Mouse (Mus musculus) heart, embryonic 11.5 days (tissue): ENCODE measurements around the gene Ltc4s. TPM values are rescaled to one million over a fixed set of nuclear protein-coding genes. Genes with fewer than 3 reads are reported as not detected.

Source experiments
- ATAC-seq: fragments of 200-750 bp; cut with Nextera tagmentation; replicated peaks from 2 replicates; pipeline ENCODE4 v1.8.0; 2017; ENCODE audit warnings: moderate library complexity; ENCODE audit not compliant: insufficient number of reproducible peaks, low FRiP score, low TSS enrichment
- H3K27ac ChIP-seq: fragments of 300-500 bp; sonication (generic); 2 replicates; pipeline ENCODE4 v1.5.1; 2014; ENCODE audit warnings: mild to moderate bottlenecking, low read depth, low read length
- H3K27me3 ChIP-seq: fragments of 300-500 bp; sonication (generic); 2 replicates; pipeline ENCODE4 v1.6.1; 2014; ENCODE audit warnings: mild to moderate bottlenecking, low read length, mixed read lengths; ENCODE audit not compliant: control insufficient read depth, insufficient read depth
- H3K36me3 ChIP-seq: fragments of 300-500 bp; sonication (generic); 2 replicates; pipeline ENCODE4 v1.6.1; 2014; ENCODE audit warnings: mild to moderate bottlenecking, low read length, moderate library complexity, mixed read lengths; ENCODE audit not compliant: control insufficient read depth, insufficient read depth
- H3K4me1 ChIP-seq: fragments of 300-500 bp; sonication (generic); 2 replicates; pipeline ENCODE4 v1.6.1; 2014; ENCODE audit warnings: low read length; ENCODE audit not compliant: control insufficient read depth, insufficient read depth
- H3K4me2 ChIP-seq: fragments of 300-500 bp; sonication (generic); 2 replicates; pipeline ENCODE4 v1.6.1; 2014; ENCODE audit warnings: mild to moderate bottlenecking, moderate library complexity
- H3K4me3 ChIP-seq: fragments of 300-500 bp; sonication (generic); 2 replicates; pipeline ENCODE4 v1.5.1; 2014; ENCODE audit warnings: low read depth, low read length
- H3K9ac ChIP-seq: fragments of 300-500 bp; sonication (generic); 2 replicates; pipeline ENCODE4 v1.6.1; 2014; ENCODE audit warnings: mild to moderate bottlenecking, low read depth, low read length, moderate library complexity
- H3K9me3 ChIP-seq: fragments of 300-500 bp; sonication (generic); replicated peaks from 2 replicates; pipeline ENCODE4 v1.6.1; 2016; ENCODE audit warnings: low read length; ENCODE audit not compliant: control insufficient read depth
- WGBS: fragments of 180-500 bp; shearing (Covaris S2); extraction: QIAGEN DNeasy Blood & Tissue Kit; methylation state at CpG from one replicate; pipeline ENCODE4 v1.1.7; 2014; ENCODE audit not compliant: insufficient replicate concordance; 5-methylcytosine and 5-hydroxymethylcytosine counted together
- polyA plus RNA-seq: library from polyadenylated mRNA; unstranded; fragments of >200 nt; fragmentation: Nextera tagmentation; extraction: Ambion mirVana; gene quantifications from 2 replicates; pipeline ENCODE4 v1.2.1, GENCODE M21; 2014

The Ltc4s gene
- polyA plus RNA-seq, 1 experiment from 2014 or later: 0.74 TPM

DNA sequence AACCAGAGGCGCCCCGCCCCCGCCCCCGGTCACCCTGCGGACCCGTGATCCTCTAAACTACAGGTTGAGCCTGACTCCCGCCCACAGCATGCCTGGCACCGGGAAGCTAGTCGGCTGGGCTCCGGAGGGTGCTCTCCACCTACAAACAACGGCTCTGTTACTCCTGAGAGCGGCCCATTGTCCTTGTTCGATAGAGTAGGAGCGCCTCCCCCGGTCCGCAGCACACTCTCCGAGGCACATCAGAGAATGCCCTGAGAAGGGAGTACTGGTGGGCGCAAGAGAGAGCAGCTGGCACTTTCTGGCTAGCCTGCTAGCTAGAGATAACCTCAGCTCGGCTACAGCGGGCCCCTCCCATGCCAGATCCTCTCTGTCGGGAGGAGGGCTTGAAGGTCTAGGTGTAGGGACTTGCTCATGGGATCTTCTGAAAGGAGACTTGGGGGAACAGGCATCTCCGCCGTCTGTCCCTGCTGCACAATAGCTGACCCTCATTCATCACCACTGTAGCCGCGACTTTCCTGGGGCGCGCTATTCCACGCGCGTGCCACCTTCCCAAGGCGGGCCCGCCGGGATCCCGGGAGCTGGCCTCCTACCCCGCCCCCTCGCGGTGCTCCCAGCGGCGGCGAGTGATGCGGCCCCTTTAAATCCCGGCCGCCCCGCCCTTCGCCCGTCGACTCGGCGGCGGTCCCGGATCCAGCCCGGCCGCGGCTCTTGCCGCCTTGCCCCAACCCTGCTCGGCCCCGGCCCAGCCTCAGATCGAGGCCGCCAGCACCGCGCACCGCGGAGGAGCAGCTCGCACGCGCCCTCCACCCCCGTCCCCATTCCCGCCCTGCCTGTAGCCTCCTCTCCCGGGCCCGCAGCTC lies 13.5 kb downstream of the Ltc4s start:
- Histone ChIP-seq H3K27ac (peak overlapping the region; percentile 83), H3K4me3 (peak overlapping the region; percentile 91), H3K27me3 (peaks cover 8% of the 10 kb centered on the region; the same call in 1 of the 2 replicates), H3K9ac (peak overlapping the region; percentile 90), H3K4me1 (peaks cover 16% of the 10 kb centered on the region), H3K36me3 (no peaks in the 10 kb centered on the region), H3K4me2 (peak overlapping the region; percentile 97), H3K9me3 (no peaks in the 10 kb centered on the region)
- WGBS: under 1% methylated on average over 69 of the region's 70 CpGs
- peak; percentile 88 for ATAC-seq

DNA sequence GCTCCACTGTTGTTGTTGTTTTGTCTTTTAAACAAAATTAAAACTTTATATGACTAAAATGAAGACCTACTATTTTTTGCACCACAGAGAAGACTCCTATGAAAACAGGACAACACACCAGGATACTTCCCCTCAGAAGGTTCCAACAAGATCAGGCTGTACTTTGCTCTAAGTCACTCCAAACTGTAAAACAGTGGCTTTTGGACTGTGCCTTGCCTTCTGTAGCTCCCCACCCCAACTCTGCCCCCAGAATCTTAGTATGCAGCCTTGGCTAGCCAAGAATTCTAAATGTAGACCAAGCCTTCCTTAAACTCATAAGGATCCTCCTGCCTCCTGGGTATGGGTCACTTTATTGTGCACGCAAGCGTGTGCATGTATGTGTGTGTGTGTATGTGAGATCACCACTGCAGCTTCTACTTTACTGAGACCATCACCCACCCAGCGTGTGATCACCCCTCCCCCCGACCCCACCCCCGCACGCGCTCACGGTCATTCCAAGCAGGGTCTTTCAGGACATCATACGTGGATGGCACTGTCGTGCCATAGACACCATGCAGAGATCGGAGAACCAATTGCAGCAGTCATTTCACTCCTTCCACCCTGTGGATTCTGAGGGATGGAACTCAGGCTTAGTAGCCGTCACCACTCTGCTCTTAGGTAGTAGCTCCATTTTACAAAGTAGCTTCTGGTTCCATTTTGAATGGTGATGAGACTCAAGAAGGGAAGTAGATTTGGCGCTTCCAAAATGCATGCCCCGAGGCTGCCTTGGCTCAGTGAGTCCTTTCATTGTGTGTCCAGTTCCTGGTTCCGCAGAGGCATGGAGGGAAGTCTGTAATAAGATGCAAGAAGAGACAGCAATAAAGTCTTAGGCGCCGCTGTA lies 14.4 kb downstream of the Ltc4s start:
- 7% methylated on average over 17 of the region's 17 CpGs for WGBS
- H3K4me1 ChIP-seq: peaks cover 15% of the 10 kb centered on the region
- H3K9me3 ChIP-seq: no peaks in the 10 kb centered on the region
- peak overlapping the region; percentile 97 for H3K4me2 ChIP-seq
- peak overlapping the region; percentile 91 for H3K4me3 ChIP-seq
- H3K27ac ChIP-seq: peak overlapping the region; percentile 83
- ATAC-seq: no peak
- H3K36me3 ChIP-seq: no peaks in the 10 kb centered on the region
- H3K27me3 ChIP-seq: peaks cover 7% of the 10 kb centered on the region; the same call in 1 of the 2 replicates
- peak overlapping the region; percentile 90 for H3K9ac ChIP-seq

DNA sequence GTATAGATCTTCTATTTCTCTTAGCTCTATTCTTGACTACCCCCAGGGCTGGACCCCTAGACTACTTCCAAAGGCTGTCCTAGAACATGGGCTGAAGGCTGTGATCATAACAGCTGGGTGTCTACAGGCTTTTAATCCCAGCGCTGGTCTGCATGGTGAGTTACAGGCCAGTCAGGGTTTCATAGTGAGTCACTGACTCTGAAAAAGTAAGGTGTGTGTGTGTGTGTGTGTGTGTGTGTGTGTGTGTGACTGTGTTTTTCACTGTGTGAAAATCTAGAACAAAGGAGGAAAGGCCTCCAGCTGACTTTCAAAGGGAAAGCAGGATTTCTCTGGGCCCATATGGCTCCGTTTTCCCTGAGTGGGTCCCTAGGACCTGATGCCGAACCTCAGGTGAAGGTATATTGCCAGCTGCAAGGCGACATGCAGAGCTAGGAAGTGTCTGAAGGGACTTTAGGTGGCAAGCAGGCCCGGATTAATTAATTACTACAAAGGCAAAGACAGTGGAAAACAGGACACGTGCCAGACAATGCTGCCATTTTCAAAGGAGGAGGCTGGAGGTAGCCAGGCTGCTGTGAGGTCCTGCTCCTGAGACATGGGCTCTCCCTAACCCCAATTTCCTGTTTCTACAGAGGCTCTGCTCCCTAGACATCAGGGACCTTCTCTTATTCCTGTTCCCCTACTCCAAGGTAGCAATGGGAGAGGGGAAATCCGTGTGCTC lies 15.7 kb downstream of the Ltc4s start:
- Histone ChIP-seq H3K27me3 (0 out of 2 replicates have a peak, but pooled peaks cover 3% of the 10 kb centered on the region), H3K4me1 (peaks cover 10% of the 10 kb centered on the region), H3K27ac (no peak overlapping the region), H3K4me3 (no peak overlapping the region), H3K36me3 (no peaks in the 10 kb centered on the region), H3K9ac (no peak overlapping the region), H3K9me3 (no peaks in the 10 kb centered on the region), H3K4me2 (no peak overlapping the region)
- WGBS: 62% methylated on average over 7 of the region's 7 CpGs
- ATAC-seq: no peak

DNA sequence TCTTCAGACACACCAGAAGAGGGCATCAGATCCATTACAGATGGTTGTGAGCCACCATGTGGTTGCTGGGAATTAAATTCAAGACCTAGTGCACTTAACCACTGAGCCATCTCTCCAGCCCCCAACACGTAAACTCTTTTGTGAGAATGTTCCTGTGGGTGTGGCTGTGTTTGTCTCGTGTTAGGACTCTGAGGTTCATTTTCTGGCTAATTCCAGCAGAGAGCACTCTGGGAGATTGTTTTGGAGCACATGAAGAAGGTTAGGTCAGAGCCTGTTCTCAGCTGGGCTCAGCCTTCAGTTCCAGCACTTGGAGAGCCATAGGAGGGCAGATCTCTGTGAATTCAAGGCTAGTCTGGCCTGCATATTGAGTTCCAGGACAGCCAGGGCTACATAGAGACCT lies 18.6 kb downstream of the Ltc4s start:
- H3K36me3 ChIP-seq: no peaks in the 10 kb centered on the region
- WGBS: 60% methylated on average over 2 of the region's 2 CpGs
- no peak overlapping the region for H3K27ac ChIP-seq
- H3K4me3 ChIP-seq: no peak overlapping the region
- H3K4me1 ChIP-seq: peaks cover 13% of the 10 kb centered on the region
- no peak overlapping the region for H3K9ac ChIP-seq
- no peak for ATAC-seq
- no peaks in the 10 kb centered on the region for H3K9me3 ChIP-seq
- 0 out of 2 replicates have a peak, but pooled peaks cover 3% of the 10 kb centered on the region for H3K27me3 ChIP-seq
- H3K4me2 ChIP-seq: no peak overlapping the region

DNA sequence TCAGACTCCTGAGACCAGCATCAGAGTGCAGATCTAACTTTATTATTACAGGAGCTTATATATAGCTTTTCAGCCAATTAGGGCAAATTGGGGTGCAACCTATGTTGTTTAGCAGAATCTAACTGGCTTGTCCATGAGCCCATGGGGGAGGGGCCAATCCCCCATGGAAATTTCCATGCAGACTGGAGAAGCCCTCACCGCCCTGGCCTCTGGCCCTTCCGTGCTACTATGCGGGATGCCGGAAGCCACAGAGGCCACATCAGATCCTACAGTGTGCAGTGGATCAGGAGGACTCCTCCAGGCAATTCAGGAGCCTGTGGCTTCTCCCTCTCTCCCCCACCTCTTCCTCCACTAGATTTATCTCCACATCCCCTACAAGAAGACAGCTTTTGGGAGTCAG lies 20.6 kb downstream of the Ltc4s start:
- H3K4me3 ChIP-seq: no peak overlapping the region
- no peaks in the 10 kb centered on the region for H3K36me3 ChIP-seq
- no peak overlapping the region for H3K9ac ChIP-seq
- no peaks in the 10 kb centered on the region for H3K27me3 ChIP-seq
- peak; percentile 28; the same call in 1 of the 2 replicates for ATAC-seq
- 55% methylated on average over 4 of the region's 4 CpGs for WGBS
- H3K9me3 ChIP-seq: no peaks in the 10 kb centered on the region
- no peak overlapping the region for H3K27ac ChIP-seq
- H3K4me2 ChIP-seq: no peak overlapping the region
- peaks cover 22% of the 10 kb centered on the region for H3K4me1 ChIP-seq

DNA sequence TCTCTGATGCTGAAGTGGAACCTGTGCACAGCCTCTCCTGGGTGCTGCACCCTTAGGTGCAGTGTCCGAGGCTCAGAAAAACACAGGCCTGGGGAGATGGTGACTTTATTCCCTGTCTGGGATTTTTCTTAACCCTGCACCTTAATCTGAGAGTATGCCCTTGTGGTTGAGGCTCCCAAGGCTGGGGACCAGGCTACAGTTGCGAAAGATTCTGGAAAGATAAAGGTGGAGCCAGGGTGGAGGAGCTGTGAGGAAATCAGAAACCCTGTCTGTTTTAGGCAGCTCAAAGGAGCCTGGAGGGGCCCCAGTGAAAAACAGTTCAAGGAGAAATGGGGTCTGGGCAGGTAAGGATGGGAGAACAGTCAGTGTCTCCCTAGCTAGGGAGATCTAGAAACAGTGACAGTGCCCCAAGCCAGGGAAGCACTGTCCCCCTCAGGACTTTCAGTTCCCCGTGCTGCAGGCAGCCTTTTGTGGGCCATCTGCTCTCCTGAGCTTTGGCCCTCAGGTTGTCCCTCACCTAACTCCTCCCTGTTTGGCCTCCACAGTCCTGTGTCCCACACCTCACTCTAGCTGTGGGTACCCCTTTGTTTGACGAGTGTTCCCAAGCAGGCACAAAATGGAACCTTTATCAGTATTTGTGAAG lies 21.6 kb downstream of the Ltc4s start:
- Histone ChIP-seq H3K27me3 (no peaks in the 10 kb centered on the region), H3K9me3 (no peaks in the 10 kb centered on the region), H3K27ac (no peak overlapping the region), H3K4me3 (no peak overlapping the region), H3K4me2 (no peak overlapping the region), H3K9ac (no peak overlapping the region), H3K36me3 (no peaks in the 10 kb centered on the region), H3K4me1 (peaks cover 26% of the 10 kb centered on the region)
- 73% methylated on average over 4 of the region's 4 CpGs for WGBS
- no peak for ATAC-seq

DNA sequence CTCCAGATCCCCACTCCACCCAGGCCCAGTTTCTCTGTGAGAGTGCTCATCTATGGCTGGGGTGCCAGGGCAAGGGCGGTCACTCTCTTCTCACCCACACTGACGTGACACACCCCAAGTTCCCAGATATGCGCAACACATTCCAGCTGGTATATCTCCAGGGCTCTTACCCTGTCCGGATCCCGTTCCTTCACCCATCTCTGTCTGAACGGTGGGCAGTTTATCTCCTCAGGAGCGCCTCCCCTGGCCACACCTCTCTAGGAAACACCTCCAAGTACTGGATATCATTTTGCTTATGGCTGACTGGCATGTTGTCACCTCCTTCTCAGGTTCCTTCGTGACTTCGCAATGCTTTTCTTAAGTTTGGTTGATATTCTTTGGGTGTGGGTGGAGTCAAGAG lies 22.8 kb downstream of the Ltc4s start:
- no peak for ATAC-seq
- WGBS: 10% methylated on average over 9 of the region's 9 CpGs
- Histone ChIP-seq H3K4me2 (peak overlapping the region; percentile 49), H3K4me1 (peaks cover 31% of the 10 kb centered on the region), H3K9ac (no peak overlapping the region), H3K9me3 (no peaks in the 10 kb centered on the region), H3K27ac (no peak overlapping the region), H3K4me3 (0 out of 2 replicates have a peak overlapping the region, but pooled peaks have one; percentile 4), H3K36me3 (no peaks in the 10 kb centered on the region), H3K27me3 (no peaks in the 10 kb centered on the region)

DNA sequence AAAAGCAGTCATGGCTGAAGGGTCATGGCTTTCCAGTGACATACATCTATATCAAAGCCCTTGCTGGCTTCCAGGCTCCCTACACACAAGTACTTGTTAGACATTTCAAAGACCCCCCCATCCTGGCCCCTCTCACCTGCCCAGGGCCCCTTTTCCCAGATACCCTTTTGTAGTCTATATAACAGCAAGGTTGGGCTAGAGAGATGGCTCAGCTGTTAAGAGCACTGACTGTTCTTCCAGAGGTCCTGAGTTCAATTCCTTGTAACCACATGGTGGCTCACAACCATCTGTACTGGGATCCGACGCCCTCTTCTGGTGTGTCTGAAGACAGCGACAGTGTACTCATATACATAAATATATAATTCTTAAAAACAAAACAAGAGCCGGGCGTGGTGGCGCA lies 23.8 kb downstream of the Ltc4s start:
- 91% methylated on average over 6 of the region's 6 CpGs for WGBS
- no peaks in the 10 kb centered on the region for H3K9me3 ChIP-seq
- no peak overlapping the region for H3K4me2 ChIP-seq
- H3K27ac ChIP-seq: no peak overlapping the region
- H3K4me1 ChIP-seq: peaks cover 31% of the 10 kb centered on the region
- H3K27me3 ChIP-seq: no peaks in the 10 kb centered on the region
- H3K4me3 ChIP-seq: no peak overlapping the region
- ATAC-seq: no peak
- no peak overlapping the region for H3K9ac ChIP-seq
- no peaks in the 10 kb centered on the region for H3K36me3 ChIP-seq
